Mouse (Mus musculus) liver, embryonic 14.5 days (tissue): ENCODE results near the gene Alkbh3.

Experiments
- CTCF ChIP-seq: IDR thresholded peaks from 2 replicates; pipeline ENCODE4 v1.5.1; 2016; ENCODE audit warnings: antibody characterized with exemption, low read depth, control low read depth
- EP300 ChIP-seq: IDR thresholded peaks from 2 replicates; pipeline ENCODE4 v1.6.1; 2016; ENCODE audit warnings: antibody characterized with exemption, low read depth

DNA sequence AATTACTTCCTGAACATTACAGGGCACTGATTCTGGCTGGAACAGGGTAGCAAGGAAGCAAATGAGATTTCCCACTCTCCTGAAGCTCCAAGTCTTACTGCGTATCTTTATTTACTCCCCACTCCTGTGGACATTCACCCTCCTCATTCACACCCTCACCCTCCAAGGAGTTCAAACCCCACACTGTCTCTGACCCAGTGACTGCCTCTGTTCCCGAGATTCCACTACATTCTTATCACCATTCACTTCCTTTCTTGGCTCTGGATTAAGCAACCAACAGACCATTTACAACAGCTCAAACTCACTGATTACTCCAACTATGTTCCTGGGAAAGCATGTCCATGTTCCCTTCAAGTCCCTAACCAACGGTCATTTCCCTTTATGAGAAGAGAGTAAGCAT is 19.3 kb downstream of the Alkbh3 start:
- TF ChIP-seq CTCF (no peak), EP300 (no peak)
